15 mouse cellular contexts compared by ENCODE assay signal in genomic region chr17:53573019-53573556, GRCm38 (mm10). TPM values are rescaled to one million over a fixed set of nuclear protein-coding genes. Genes with fewer than 3 reads are reported as not detected.
DNase-seq lines count a peak whose midpoint lies in the region; ATAC-seq and TF ChIP-seq lines count a peak whose summit lies in the region.
"Had no signal": no experiment of that assay in that cellular context is flagged by ENCODE, and none has a peak within 500 bp of the region (broad histone marks: within the 10 kb centered on the region; RNA-seq: fewer than 3 reads in every experiment).

No protein-coding gene starts in this region.

- WGBS in heart, embryonic 10.5 days, result 35% methylated on average over 4 of the region's 4 CpGs
- 27% methylated on average over 4 of the region's 4 CpGs for WGBS in heart, embryonic 11.5 days (ENCODE audit: insufficient replicate concordance)
- 49% methylated on average over 4 of the region's 4 CpGs for WGBS in kidney, postnatal 0 days
- 41% methylated on average over 4 of the region's 4 CpGs for WGBS in liver, postnatal 0 days (ENCODE audit: insufficient replicate concordance)

- no peaks in the 10 kb centered on the region for H3K36me3 ChIP-seq in heart, embryonic 10.5 days
- no peaks in the 10 kb centered on the region for H3K36me3 ChIP-seq in heart, embryonic 11.5 days (ENCODE audit: control insufficient read depth, insufficient read depth, low read length)
- H3K36me3 ChIP-seq in kidney, postnatal 0 days (ENCODE audit: insufficient read depth, low read length), result no peaks in the 10 kb centered on the region
- H3K36me3 ChIP-seq in liver, postnatal 0 days (replicated peaks; ENCODE audit: insufficient read depth, low read length), result no peaks in the 10 kb centered on the region
- H3K36me3 ChIP-seq: forebrain, embryonic 15.5 days; hindbrain, embryonic 13.5 days had no signal

- no peak overlapping the region for H3K4me2 ChIP-seq in heart, embryonic 11.5 days
- H3K4me2 ChIP-seq in kidney, postnatal 0 days (ENCODE audit: low read length), result no peak overlapping the region
- no peak overlapping the region for H3K4me2 ChIP-seq in liver, postnatal 0 days (ENCODE audit: low read depth, low read length)
- H3K4me2 ChIP-seq: forebrain, embryonic 15.5 days; hindbrain, embryonic 13.5 days had no signal

- peak; percentile 57 for TF ChIP-seq CTCF in kidney, postnatal 0 days (IDR thresholded peaks at IDR 0.05; ENCODE audit: low read depth)
- peak; percentile 50 for TF ChIP-seq CTCF in liver, postnatal 0 days (IDR thresholded peaks at IDR 0.05; ENCODE audit: low read depth)

- DNase-seq in heart, embryonic 10.5 days (ENCODE audit: low spot score), result no peak
- peak; percentile 40 for DNase-seq in kidney, postnatal 0 days (ENCODE audit: low spot score)
- DNase-seq in kidney, adult 18-20 months, result no peak
- peak; percentile 79 for DNase-seq in ZHBTc4 (ENCODE audit: low read depth, low spot score)
- DNase-seq in liver, postnatal 0 days, result no peak
- DNase-seq in natural killer cell, adult 2 months (ENCODE audit: low spot score in 2 of 2), result no peak
- DNase-seq: adrenal gland, adult 8-10 months; gastrocnemius, postnatal 25 days; thymus, postnatal 25 days had no signal

- H3K4me3 ChIP-seq in heart, embryonic 10.5 days, result no peak overlapping the region
- no peak overlapping the region for H3K4me3 ChIP-seq in heart, embryonic 11.5 days (ENCODE audit: low read depth, low read length)
- no peak overlapping the region for H3K4me3 ChIP-seq in kidney, postnatal 0 days (replicated peaks; ENCODE audit: low read depth, low read length)
- no peak overlapping the region for H3K4me3 ChIP-seq in liver, postnatal 0 days (ENCODE audit: low read depth, low read length)
- H3K4me3 ChIP-seq: forebrain, embryonic 15.5 days; hindbrain, embryonic 13.5 days; megakaryocyte, embryonic 14.5 days had no signal

- ATAC-seq in heart, embryonic 11.5 days (replicated peaks; ENCODE audit: insufficient number of reproducible peaks, low FRiP score, low TSS enrichment), result no peak
- no peak for ATAC-seq in kidney, postnatal 0 days (replicated peaks; ENCODE audit: low FRiP score, low read depth)
- no peak for ATAC-seq in liver, postnatal 0 days
- ATAC-seq: forebrain, embryonic 15.5 days had no signal

- TF ChIP-seq EP300 in liver, postnatal 0 days (IDR thresholded peaks at IDR 0.05; ENCODE audit: low read depth), result 0 out of 2 replicates have a peak, but pooled peaks have one; percentile 17

- no peaks in the 10 kb centered on the region for H3K9me3 ChIP-seq in heart, embryonic 10.5 days
- no peaks in the 10 kb centered on the region for H3K9me3 ChIP-seq in heart, embryonic 11.5 days (replicated peaks; ENCODE audit: control insufficient read depth, low read length)
- no peaks in the 10 kb centered on the region for H3K9me3 ChIP-seq in kidney, postnatal 0 days (replicated peaks; ENCODE audit: low read length)
- H3K9me3 ChIP-seq in liver, postnatal 0 days (ENCODE audit: low read length), result no peaks in the 10 kb centered on the region
- H3K9me3 ChIP-seq: forebrain, embryonic 15.5 days; hindbrain, embryonic 13.5 days; megakaryocyte, embryonic 14.5 days had no signal

- H3K9ac ChIP-seq in heart, embryonic 11.5 days (ENCODE audit: low read depth, low read length), result no peak overlapping the region
- no peak overlapping the region for H3K9ac ChIP-seq in kidney, postnatal 0 days (ENCODE audit: low read depth, low read length)
- H3K9ac ChIP-seq in liver, postnatal 0 days (replicated peaks), result no peak overlapping the region
- H3K9ac ChIP-seq: forebrain, embryonic 15.5 days; hindbrain, embryonic 13.5 days; liver, embryonic 14.5 days had no signal

- H3K27ac ChIP-seq in heart, embryonic 10.5 days, result 0 out of 2 replicates have a peak overlapping the region, but pooled peaks have one; percentile 42
- no peak overlapping the region for H3K27ac ChIP-seq in heart, embryonic 11.5 days (ENCODE audit: low read depth, low read length)
- peak overlapping the region; percentile 36; the same call in 1 of the 2 replicates for H3K27ac ChIP-seq in kidney, postnatal 0 days
- H3K27ac ChIP-seq in liver, postnatal 0 days (ENCODE audit: low read depth), result peak overlapping the region; percentile 66
- H3K27ac ChIP-seq: forebrain, embryonic 15.5 days; hindbrain, embryonic 13.5 days; liver, embryonic 14.5 days had no signal

- no peaks in the 10 kb centered on the region for H3K27me3 ChIP-seq in heart, embryonic 10.5 days (ENCODE audit: insufficient read depth, poor library complexity, severe bottlenecking)
- H3K27me3 ChIP-seq in heart, embryonic 11.5 days (ENCODE audit: control insufficient read depth, insufficient read depth, low read length), result no peaks in the 10 kb centered on the region
- H3K27me3 ChIP-seq in kidney, postnatal 0 days (ENCODE audit: insufficient read depth, low read length), result no peaks in the 10 kb centered on the region
- H3K27me3 ChIP-seq in liver, postnatal 0 days (ENCODE audit: insufficient read depth, low read length), result no peaks in the 10 kb centered on the region
- H3K27me3 ChIP-seq: forebrain, embryonic 15.5 days; hindbrain, embryonic 13.5 days; megakaryocyte, embryonic 14.5 days had no signal

- H3K4me1 ChIP-seq in heart, embryonic 10.5 days, result peaks cover 49% of the 10 kb centered on the region
- H3K4me1 ChIP-seq in heart, embryonic 11.5 days (ENCODE audit: control insufficient read depth, insufficient read depth, low read length), result peaks cover 30% of the 10 kb centered on the region
- peaks cover 8% of the 10 kb centered on the region; the same call in 1 of the 2 replicates for H3K4me1 ChIP-seq in kidney, postnatal 0 days (replicated peaks; ENCODE audit: insufficient read depth, low read length)
- peaks cover 47% of the 10 kb centered on the region for H3K4me1 ChIP-seq in liver, postnatal 0 days (ENCODE audit: insufficient read depth)

RNA-seq across cellular contexts. Expression of gene Kat2b, which starts 6.4 kb away (rescaled TPM):
- 4.1 and 5.9 TPM in 2 replicates for polyA plus RNA-seq in heart, embryonic 10.5 days (2016; fragmentation: Nextera tagmentation; extraction: Ambion mirVana)
- 11.0 and 14.0 TPM in 2 replicates for polyA plus RNA-seq in heart, embryonic 11.5 days (2014; fragmentation: Nextera tagmentation; extraction: Ambion mirVana)
- polyA plus RNA-seq in kidney, postnatal 0 days (2015; fragmentation: Nextera tagmentation; extraction: Ambion mirVana), result 4.7 TPM in 2 replicates
- polyA plus RNA-seq in liver, postnatal 0 days (2015; fragmentation: Nextera tagmentation; extraction: Ambion mirVana), result 5.5 and 6.2 TPM in 2 replicates

RNA-seq across cellular contexts. Expression of gene Pp2d1, which starts 33.8 kb away (rescaled TPM):
- 0.27 and 0.34 TPM in 2 replicates for polyA plus RNA-seq in heart, embryonic 10.5 days (2016; fragmentation: Nextera tagmentation; extraction: Ambion mirVana)
- polyA plus RNA-seq in heart, embryonic 11.5 days (2014; fragmentation: Nextera tagmentation; extraction: Ambion mirVana), result 0.32 and 0.33 TPM in 2 replicates
- polyA plus RNA-seq in kidney, postnatal 0 days (2015; fragmentation: Nextera tagmentation; extraction: Ambion mirVana), result 0.13 and 0.22 TPM in 2 replicates
- not detected in 2 replicates for polyA plus RNA-seq in liver, postnatal 0 days (2015; fragmentation: Nextera tagmentation; extraction: Ambion mirVana)
- polyA plus RNA-seq: large intestine, adult 2 months; liver, embryonic 14.5 days had no signal

Comparison
In these comparisons a context has a peak if more than half of its experiments do, and no peak if none do; other contexts are left out.
1. DNase-seq: peak in kidney, postnatal 0 days (single experiment) and ZHBTc4 (single experiment); none in heart, embryonic 10.5 days (single experiment), kidney, adult 18-20 months (single experiment), liver, postnatal 0 days (single experiment) and natural killer cell, adult 2 months (0 of 2).